Mouse (Mus musculus) limb, embryonic 14.5 days (tissue): ENCODE data around the gene Zfp992. TPM values are rescaled to one million over a fixed set of nuclear protein-coding genes. Genes with fewer than 3 reads are reported as not detected.
"Not testable (repeated sequence)": the region's sequence is repeated elsewhere in the genome, so short reads cannot be mapped to it uniquely, and the experiment has no call there.

Source experiments
- ATAC-seq: fragments of 200-750 bp; cut with Nextera tagmentation; 2 replicates; pipeline ENCODE4 v1.8.0; 2017; ENCODE audit warnings: low read depth, moderate number of reproducible peaks, moderate TSS enrichment; ENCODE audit not compliant: low FRiP score
- DNase-seq: peaks from one replicate; pipeline ENCODE4 v3.0.0-alpha.2; 2015; ENCODE audit warnings: low spot score
- H3K27ac ChIP-seq: fragments of 300-500 bp; sonication (generic); replicated peaks from 2 replicates; pipeline ENCODE4 v1.5.1; 2014; ENCODE audit warnings: low read depth, mild to moderate bottlenecking, low read length, moderate library complexity, mixed read lengths
- H3K27me3 ChIP-seq: fragments of 300-500 bp; sonication (generic); 2 replicates; pipeline ENCODE4 v1.6.1; 2014; ENCODE audit warnings: low read length, mixed read lengths; ENCODE audit not compliant: control insufficient read depth, insufficient read depth
- H3K36me3 ChIP-seq: fragments of 300-500 bp; sonication (generic); 2 replicates; pipeline ENCODE4 v1.6.1; 2014; ENCODE audit warnings: mild to moderate bottlenecking, low read length, moderate library complexity, mixed read lengths; ENCODE audit not compliant: control insufficient read depth, insufficient read depth
- H3K4me1 ChIP-seq: fragments of 300-500 bp; sonication (generic); 2 replicates; pipeline ENCODE4 v1.6.1; 2014; ENCODE audit warnings: antibody characterized with exemption, low read length, mixed read lengths; ENCODE audit not compliant: control insufficient read depth, insufficient read depth
- H3K4me2 ChIP-seq: fragments of 300-500 bp; sonication (generic); replicated peaks from 2 replicates; pipeline ENCODE4 v1.6.1; 2014; ENCODE audit warnings: low read depth, mild to moderate bottlenecking, low read length, moderate library complexity; ENCODE audit not compliant: severe bottlenecking
- H3K4me3 ChIP-seq: fragments of 300-500 bp; sonication (generic); replicated peaks from 2 replicates; pipeline ENCODE4 v1.5.1; 2014; ENCODE audit warnings: low read length
- H3K9ac ChIP-seq: fragments of 300-500 bp; sonication (generic); 2 replicates; pipeline ENCODE4 v1.6.1; 2014; ENCODE audit warnings: mild to moderate bottlenecking, low read depth, low read length, moderate library complexity; ENCODE audit not compliant: severe bottlenecking
- H3K9me3 ChIP-seq: fragments of 300-500 bp; sonication (generic); 2 replicates; pipeline ENCODE4 v1.6.1; 2016; ENCODE audit warnings: low read length; ENCODE audit not compliant: control insufficient read depth
- WGBS: fragments of 180-500 bp; shearing (Covaris S2); extraction: QIAGEN DNeasy Blood & Tissue Kit; methylation state at CpG from one replicate; pipeline ENCODE4 v1.1.7; 2014; 5-methylcytosine and 5-hydroxymethylcytosine counted together
- polyA plus RNA-seq, 2 experiments: library from polyadenylated mRNA; depleted of rRNA in 1 of 2; stranded (reverse) in 1 of 2; unstranded in 1 of 2; fragments of >200 nt; fragmentation: Nextera tagmentation in 1 of 2; extraction: Ambion mirVana in 1 of 2; gene quantifications; 2 replicates each; pipeline versions ENCODE4 v1.2.1 to v1.2.3; 2012 to 2014

The Zfp992 gene
- polyA plus RNA-seq, 2 experiments = 2.4 to 4.1 TPM

- H3K36me3 ChIP-seq, H3K4me1 ChIP-seq, H3K4me2 ChIP-seq, DNase-seq, H3K9ac ChIP-seq, H3K27me3 ChIP-seq, H3K27ac ChIP-seq, H3K4me3 ChIP-seq: not testable (repeated sequence)
- peaks cover 31% of the 10 kb centered on the region for H3K9me3 ChIP-seq
- 57% methylated on average over 45 of the region's 94 CpGs for WGBS
- ATAC-seq = peak; percentile 60
Measured at GRCm38 (mm10) chr4:146474716-146475676, 26.2 kb downstream of the Zfp992 start.

- not testable (repeated sequence) for ATAC-seq, H3K4me2 ChIP-seq, H3K36me3 ChIP-seq, H3K4me1 ChIP-seq, H3K4me3 ChIP-seq, H3K27me3 ChIP-seq, H3K27ac ChIP-seq, DNase-seq, H3K9ac ChIP-seq
- peaks cover 41% of the 10 kb centered on the region for H3K9me3 ChIP-seq
- WGBS = over 99% methylated on average over 2 of the region's 2 CpGs
Measured at GRCm38 (mm10) chr4:146476260-146476659, 27.4 kb downstream of the Zfp992 start.

- not testable (repeated sequence) for H3K4me1 ChIP-seq, H3K27ac ChIP-seq, DNase-seq, H3K27me3 ChIP-seq, ATAC-seq, H3K4me3 ChIP-seq, H3K9ac ChIP-seq, H3K4me2 ChIP-seq, H3K36me3 ChIP-seq
- peaks cover 47% of the 10 kb centered on the region for H3K9me3 ChIP-seq
- 80% methylated on average over 3 of the region's 3 CpGs for WGBS
Measured at GRCm38 (mm10) chr4:146476959-146477358, 28.1 kb downstream of the Zfp992 start.

GRCm38 (mm10) chr4:146480376-146481096 lies 31.7 kb downstream of the Zfp992 start:
- H3K4me2 ChIP-seq, H3K4me3 ChIP-seq, H3K9ac ChIP-seq, H3K27ac ChIP-seq, H3K27me3 ChIP-seq, H3K4me1 ChIP-seq, DNase-seq, H3K36me3 ChIP-seq: not testable (repeated sequence)
- WGBS = 69% methylated on average over 6 of the region's 6 CpGs
- peaks cover 71% of the 10 kb centered on the region for H3K9me3 ChIP-seq
- 0 out of 2 replicates have a peak, but pooled peaks have one; percentile 35 for ATAC-seq

GRCm38 (mm10) chr4:146482546-146482945 lies 33.7 kb downstream of the Zfp992 start:
- not testable (repeated sequence) for H3K36me3 ChIP-seq, H3K4me2 ChIP-seq, H3K9ac ChIP-seq, H3K4me3 ChIP-seq, H3K27me3 ChIP-seq, ATAC-seq, DNase-seq, H3K27ac ChIP-seq, H3K4me1 ChIP-seq
- WGBS = 87% methylated on average over 10 of the region's 10 CpGs
- H3K9me3 ChIP-seq = peaks cover 62% of the 10 kb centered on the region

- H3K4me3 ChIP-seq, H3K4me1 ChIP-seq, H3K4me2 ChIP-seq, H3K9ac ChIP-seq, H3K36me3 ChIP-seq, ATAC-seq, H3K27ac ChIP-seq, DNase-seq, H3K27me3 ChIP-seq: not testable (repeated sequence)
- H3K9me3 ChIP-seq = peaks cover 60% of the 10 kb centered on the region
- WGBS = 72% methylated on average over 13 of the region's 13 CpGs
Measured at GRCm38 (mm10) chr4:146483571-146484280, 34.9 kb downstream of the Zfp992 start.

GRCm38 (mm10) chr4:146484676-146485075 lies 35.9 kb downstream of the Zfp992 start:
- H3K27me3 ChIP-seq, ATAC-seq, H3K4me3 ChIP-seq, H3K4me1 ChIP-seq, H3K4me2 ChIP-seq, DNase-seq, H3K9ac ChIP-seq, H3K36me3 ChIP-seq, H3K27ac ChIP-seq: not testable (repeated sequence)
- H3K9me3 ChIP-seq = peaks cover 53% of the 10 kb centered on the region
